Mouse (Mus musculus) limb, embryonic 15.5 days (tissue): ENCODE data around the gene Foxl2. TPM values are rescaled to one million over a fixed set of nuclear protein-coding genes. Genes with fewer than 3 reads are reported as not detected.

Source experiments
- ATAC-seq: fragments of 200-750 bp; cut with Nextera tagmentation; 2 replicates; pipeline ENCODE4 v1.8.0; 2017; ENCODE audit warnings: low read depth, moderate TSS enrichment; ENCODE audit not compliant: insufficient number of reproducible peaks, low FRiP score, low TSS enrichment
- H3K27ac ChIP-seq: fragments of 300-500 bp; sonication (generic); 2 replicates; pipeline ENCODE4 v1.5.1; 2015; ENCODE audit warnings: moderate library complexity, mild to moderate bottlenecking, inconsistent platforms
- H3K27me3 ChIP-seq: fragments of 300-500 bp; sonication (generic); 2 replicates; pipeline ENCODE4 v1.6.1; 2015; ENCODE audit warnings: inconsistent platforms
- H3K36me3 ChIP-seq: fragments of 300-500 bp; sonication (generic); 2 replicates; pipeline ENCODE4 v1.6.1; 2015; ENCODE audit warnings: inconsistent platforms
- H3K4me1 ChIP-seq: fragments of 300-500 bp; sonication (generic); 2 replicates; pipeline ENCODE4 v1.6.1; 2015; ENCODE audit warnings: inconsistent platforms
- H3K4me2 ChIP-seq: fragments of 300-500 bp; sonication (generic); 2 replicates; pipeline ENCODE4 v1.6.1; 2015; ENCODE audit warnings: mild to moderate bottlenecking, inconsistent platforms
- H3K4me3 ChIP-seq: fragments of 300-500 bp; sonication (generic); 2 replicates; pipeline ENCODE4 v1.5.1; 2015; ENCODE audit warnings: mild to moderate bottlenecking, inconsistent platforms
- H3K9ac ChIP-seq: fragments of 300-500 bp; sonication (generic); 2 replicates; pipeline ENCODE4 v1.6.1; 2015; ENCODE audit warnings: inconsistent platforms
- H3K9me3 ChIP-seq: fragments of 300-500 bp; sonication (generic); 2 replicates; pipeline ENCODE4 v1.6.1; 2016; ENCODE audit warnings: inconsistent platforms
- WGBS: fragments of 180-500 bp; shearing (Covaris S2); methylation state at CpG from one replicate; pipeline ENCODE4 v1.1.7; 2015; 5-methylcytosine and 5-hydroxymethylcytosine counted together
- polyA plus RNA-seq: library from polyadenylated mRNA; unstranded; fragments of >200 nt; fragmentation: Nextera tagmentation; extraction: Ambion mirVana; gene quantifications from 2 replicates; pipeline ENCODE4 v1.2.1, GENCODE M21; 2015

Gene Foxl2
- polyA plus RNA-seq = 0.05 and 0.12 TPM in 2 replicates

DNA sequence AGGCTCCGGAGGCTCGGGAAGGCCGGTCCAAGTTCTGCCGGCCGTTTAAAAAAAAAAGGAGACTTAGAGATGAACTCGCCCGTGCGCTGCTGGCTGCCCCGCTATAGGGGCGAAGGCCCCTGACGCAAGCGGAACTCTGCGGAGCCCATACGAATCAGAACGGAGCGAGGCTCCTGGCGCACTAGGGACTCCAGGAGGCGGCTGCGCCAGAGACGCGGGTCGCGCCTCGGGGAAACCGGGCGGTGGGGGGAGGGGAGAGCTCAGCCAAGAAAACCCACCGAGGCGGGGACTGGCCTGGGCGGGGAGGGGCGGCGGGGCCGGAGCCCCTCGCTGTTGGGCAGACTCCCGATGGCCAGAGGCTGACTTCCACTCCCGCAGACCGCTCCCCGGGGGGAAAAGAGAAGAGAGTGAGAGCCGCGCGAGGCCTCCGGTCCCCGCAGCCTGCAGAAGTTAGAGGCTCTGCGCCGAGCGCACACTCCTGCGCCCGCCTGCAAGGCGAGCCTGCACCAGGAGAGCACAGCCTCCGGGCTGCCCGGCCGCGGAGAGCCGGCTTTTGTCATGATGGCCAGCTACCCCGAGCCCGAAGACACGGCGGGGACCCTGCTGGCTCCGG lies at the start of gene Foxl2:
TSS of gene Foxl2 (plus strand) at position 186 of the 613 bp plus-strand sequence.
- Histone ChIP-seq H3K9ac (peak within 1 kb of the TSS; percentile 39; the same call in 1 of the 2 replicates), H3K9me3 (no peaks in the 10 kb centered on the region), H3K27ac (no peak within 1 kb of the TSS), H3K27me3 (peaks cover 96% of the 10 kb centered on the region), H3K4me1 (peaks cover 40% of the 10 kb centered on the region), H3K4me3 (peak within 1 kb of the TSS; percentile 46), H3K4me2 (peak within 1 kb of the TSS; percentile 90), H3K36me3 (no peaks in the 10 kb centered on the region)
- 1% methylated on average over 57 of the region's 58 CpGs for WGBS
- ATAC-seq = no peak

DNA sequence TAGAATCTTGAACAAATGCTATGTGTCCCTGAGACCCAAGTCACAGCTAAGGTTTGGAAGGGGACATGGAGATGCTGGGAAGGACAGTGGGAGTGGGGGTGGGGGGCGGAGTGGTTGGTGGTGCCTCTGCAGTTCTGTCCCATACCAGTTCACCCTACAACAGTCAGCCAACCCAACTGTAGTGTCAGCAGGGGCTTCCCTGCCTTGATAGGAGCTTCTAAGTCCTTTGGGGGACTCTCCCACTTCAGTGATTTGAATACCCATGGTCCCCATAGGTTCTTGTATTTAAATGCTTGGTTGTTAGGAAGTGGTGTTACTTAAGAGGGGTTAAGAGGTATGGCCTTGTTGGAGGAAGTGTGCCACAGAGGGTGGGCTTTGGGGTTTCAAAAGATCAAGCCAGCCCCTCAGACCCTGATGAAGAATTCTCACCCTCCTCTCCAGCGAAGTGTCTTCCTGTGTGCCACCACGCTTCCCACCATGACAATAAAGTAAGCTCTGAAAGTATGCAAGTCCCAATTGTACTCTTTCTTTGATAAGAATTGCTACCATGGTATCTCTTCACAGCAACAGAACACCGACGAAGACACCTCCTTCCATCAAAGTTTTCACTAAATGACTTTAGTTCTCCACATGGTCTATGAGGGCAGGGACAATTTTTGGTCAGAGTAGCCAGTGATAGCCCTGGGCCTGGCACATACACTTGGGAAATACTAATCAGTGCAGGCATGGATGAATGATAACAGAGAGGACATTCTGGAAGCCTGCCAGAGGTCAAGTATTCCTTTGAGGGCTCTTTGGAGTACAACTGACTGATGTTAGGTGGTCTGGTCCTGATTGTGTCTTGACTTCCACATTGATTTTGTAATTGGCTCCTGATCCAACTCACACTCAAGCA lies 34.2 kb upstream of the Foxl2 start:
- 93% methylated on average over 5 of the region's 5 CpGs for WGBS
- H3K9ac ChIP-seq = no peak overlapping the region
- no peaks in the 10 kb centered on the region for H3K36me3 ChIP-seq
- no peak overlapping the region for H3K4me2 ChIP-seq
- H3K4me3 ChIP-seq = no peak overlapping the region
- no peaks in the 10 kb centered on the region for H3K4me1 ChIP-seq
- no peak for ATAC-seq
- H3K27me3 ChIP-seq = no peaks in the 10 kb centered on the region
- no peak overlapping the region for H3K27ac ChIP-seq
- no peaks in the 10 kb centered on the region for H3K9me3 ChIP-seq

DNA sequence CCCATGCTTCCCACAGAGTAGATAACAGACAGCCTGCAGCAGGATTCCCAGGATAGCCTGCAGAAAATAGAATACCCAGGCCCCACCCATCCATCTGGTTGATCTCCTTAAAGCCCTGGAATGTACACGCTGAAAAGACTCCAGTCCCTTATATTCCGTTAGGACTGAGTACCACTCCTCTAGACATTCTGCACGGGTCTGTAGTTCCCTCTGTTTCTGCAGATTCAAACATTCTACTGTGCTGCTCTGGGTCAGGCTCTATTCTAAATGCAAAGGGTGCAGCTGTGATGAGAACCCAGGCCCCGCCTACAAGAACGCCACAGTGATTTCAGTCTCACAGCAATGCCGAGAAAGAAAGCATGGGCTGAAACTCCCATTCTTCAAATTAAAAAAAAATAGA lies 32.0 kb upstream of the Foxl2 start:
- Histone ChIP-seq H3K9ac (no peak overlapping the region), H3K27me3 (no peaks in the 10 kb centered on the region), H3K36me3 (no peaks in the 10 kb centered on the region), H3K4me1 (no peaks in the 10 kb centered on the region), H3K4me3 (no peak overlapping the region), H3K9me3 (no peaks in the 10 kb centered on the region), H3K27ac (no peak overlapping the region), H3K4me2 (no peak overlapping the region)
- WGBS = 40% methylated on average over 6 of the region's 6 CpGs
- ATAC-seq = no peak

DNA sequence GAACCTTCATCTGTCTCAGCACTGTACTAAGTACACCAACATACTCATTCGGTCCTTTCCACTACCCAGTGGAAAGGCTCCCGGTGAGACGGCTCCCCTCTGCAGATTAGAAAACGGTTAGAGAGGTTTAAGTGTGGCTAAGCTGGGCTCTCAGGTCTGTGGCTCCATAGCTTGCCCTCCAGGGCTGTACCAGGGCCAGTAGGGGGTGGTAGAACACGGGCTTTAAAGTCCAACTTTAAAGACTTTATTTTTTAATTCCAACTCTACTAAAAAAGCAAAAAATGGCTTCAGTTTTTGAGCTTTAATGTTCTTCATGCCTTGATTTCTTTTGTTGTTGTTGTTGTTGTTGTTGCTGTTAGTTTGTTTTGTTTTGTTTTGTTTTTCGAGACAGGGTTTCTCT lies 30.9 kb upstream of the Foxl2 start:
- no peak for ATAC-seq
- Histone ChIP-seq H3K36me3 (no peaks in the 10 kb centered on the region), H3K4me2 (no peak overlapping the region), H3K4me3 (no peak overlapping the region), H3K27ac (no peak overlapping the region), H3K9ac (no peak overlapping the region), H3K27me3 (no peaks in the 10 kb centered on the region), H3K9me3 (no peaks in the 10 kb centered on the region), H3K4me1 (no peaks in the 10 kb centered on the region)
- WGBS = 71% methylated on average over 6 of the region's 6 CpGs

DNA sequence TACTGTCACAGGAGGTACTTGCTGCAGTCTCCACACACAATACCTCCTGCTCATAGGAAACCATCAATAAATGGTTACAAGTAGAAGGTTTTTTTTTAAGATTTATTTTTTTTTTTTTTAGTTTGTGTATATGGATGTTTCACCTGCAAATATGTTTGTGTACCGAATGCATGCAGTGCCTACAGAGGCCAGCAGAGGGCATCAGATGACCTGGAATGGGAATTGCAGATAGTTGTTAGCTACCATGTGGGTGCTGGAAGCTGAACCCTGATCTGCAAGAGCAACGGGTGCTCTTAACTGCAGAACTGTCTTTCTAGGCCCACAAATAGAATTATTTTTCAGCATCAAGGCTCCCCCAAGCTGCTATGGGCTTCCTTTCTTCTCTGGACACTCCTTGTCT lies 25.6 kb upstream of the Foxl2 start:
- no peak overlapping the region for H3K4me2 ChIP-seq
- no peak overlapping the region for H3K9ac ChIP-seq
- H3K27me3 ChIP-seq = no peaks in the 10 kb centered on the region
- no peaks in the 10 kb centered on the region for H3K36me3 ChIP-seq
- H3K27ac ChIP-seq = no peak overlapping the region
- ATAC-seq = no peak
- H3K4me1 ChIP-seq = no peaks in the 10 kb centered on the region
- H3K4me3 ChIP-seq = no peak overlapping the region
- H3K9me3 ChIP-seq = no peaks in the 10 kb centered on the region
- WGBS = 89% methylated on average over 2 of the region's 2 CpGs

DNA sequence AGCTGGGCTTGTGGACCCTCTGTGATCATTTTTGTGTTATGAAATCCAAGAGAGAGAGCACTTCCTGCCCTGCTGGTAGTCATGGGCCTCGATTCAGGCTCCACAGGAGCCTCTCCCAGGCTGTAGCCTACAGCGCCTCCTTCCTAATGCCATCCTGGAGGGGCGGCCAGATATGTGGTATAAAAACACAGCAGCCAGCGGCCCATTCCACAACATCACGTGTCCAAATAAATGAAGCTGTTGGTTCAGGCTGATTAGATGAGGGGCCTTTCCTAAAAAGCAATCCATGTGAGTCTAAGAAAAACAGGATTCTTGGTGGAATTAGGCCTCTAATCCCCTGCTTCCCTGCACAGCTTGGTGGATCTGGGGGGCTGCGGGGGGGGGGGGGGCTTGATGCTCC lies 22.2 kb upstream of the Foxl2 start:
- Histone ChIP-seq H3K27ac (no peak overlapping the region), H3K27me3 (peaks cover 4% of the 10 kb centered on the region; the same call in 1 of the 2 replicates), H3K4me1 (no peaks in the 10 kb centered on the region), H3K36me3 (no peaks in the 10 kb centered on the region), H3K9me3 (no peaks in the 10 kb centered on the region), H3K9ac (no peak overlapping the region), H3K4me3 (no peak overlapping the region), H3K4me2 (no peak overlapping the region)
- ATAC-seq = no peak
- WGBS = 47% methylated on average over 6 of the region's 6 CpGs

DNA sequence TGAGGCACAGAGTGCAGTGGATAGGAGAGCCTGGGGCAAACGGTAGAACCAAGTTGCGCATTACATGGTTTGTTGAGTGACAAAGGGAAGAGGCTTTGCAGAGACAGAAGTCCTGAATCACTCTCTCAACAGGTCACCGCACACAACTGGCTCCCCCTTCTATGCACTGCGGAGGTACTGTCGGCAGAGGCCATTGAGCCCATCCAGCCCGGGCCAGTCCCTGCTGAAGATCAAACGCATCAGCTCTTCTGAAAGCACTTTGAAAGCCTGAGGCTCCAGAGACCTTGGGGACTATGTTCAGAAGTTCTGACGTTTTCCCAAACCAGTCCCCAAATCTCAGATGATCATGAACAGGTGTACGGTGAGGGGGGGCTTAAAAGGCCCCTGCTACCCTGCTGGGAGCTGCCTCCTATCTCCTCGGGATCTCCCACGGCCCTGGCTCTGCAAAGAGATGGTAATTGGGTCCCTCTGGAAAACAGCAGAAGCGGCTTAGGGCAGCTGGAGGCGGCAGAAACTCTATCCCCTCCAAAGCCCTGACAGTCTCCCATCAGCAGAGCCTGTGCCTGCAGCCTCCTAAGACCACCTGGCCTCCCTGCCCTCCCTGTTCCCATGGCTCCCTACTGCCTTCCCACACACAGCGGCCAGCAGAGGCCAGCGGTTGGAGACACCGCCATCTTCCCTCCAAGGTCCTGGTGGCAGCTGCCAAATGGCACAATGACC lies 19.7 kb upstream of the Foxl2 start:
- H3K9ac ChIP-seq = no peak overlapping the region
- H3K4me2 ChIP-seq = no peak overlapping the region
- no peak overlapping the region for H3K4me3 ChIP-seq
- no peaks in the 10 kb centered on the region for H3K4me1 ChIP-seq
- H3K9me3 ChIP-seq = no peaks in the 10 kb centered on the region
- no peak for ATAC-seq
- H3K27ac ChIP-seq = no peak overlapping the region
- H3K27me3 ChIP-seq = peaks cover 4% of the 10 kb centered on the region; the same call in 1 of the 2 replicates
- WGBS = 24% methylated on average over 16 of the region's 16 CpGs
- no peaks in the 10 kb centered on the region for H3K36me3 ChIP-seq

DNA sequence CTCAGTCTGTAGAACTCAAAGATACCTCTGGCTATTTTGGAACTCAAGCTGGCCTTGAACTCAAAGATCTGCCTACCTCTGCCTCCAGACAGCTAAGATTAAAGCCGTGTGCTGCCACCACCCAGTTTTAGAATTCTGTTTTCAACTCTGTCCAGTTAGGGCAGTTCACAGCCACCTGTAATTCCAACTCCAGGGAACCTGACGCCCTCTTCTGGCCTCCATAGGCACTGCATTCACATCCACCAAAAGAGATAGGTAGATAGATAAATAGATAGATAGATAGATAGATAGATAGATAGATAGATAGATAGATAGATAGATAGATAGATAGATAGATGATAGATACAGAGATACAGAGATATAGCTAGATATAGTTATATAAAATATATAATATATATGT lies 15.8 kb upstream of the Foxl2 start:
- Histone ChIP-seq H3K4me1 (no peaks in the 10 kb centered on the region), H3K27ac (no peak overlapping the region), H3K4me3 (no peak overlapping the region), H3K9ac (no peak overlapping the region), H3K9me3 (no peaks in the 10 kb centered on the region), H3K36me3 (no peaks in the 10 kb centered on the region), H3K27me3 (peaks cover 4% of the 10 kb centered on the region; the same call in 1 of the 2 replicates), H3K4me2 (no peak overlapping the region)
- no peak for ATAC-seq
- WGBS = 14% methylated on average over 2 of the region's 2 CpGs

DNA sequence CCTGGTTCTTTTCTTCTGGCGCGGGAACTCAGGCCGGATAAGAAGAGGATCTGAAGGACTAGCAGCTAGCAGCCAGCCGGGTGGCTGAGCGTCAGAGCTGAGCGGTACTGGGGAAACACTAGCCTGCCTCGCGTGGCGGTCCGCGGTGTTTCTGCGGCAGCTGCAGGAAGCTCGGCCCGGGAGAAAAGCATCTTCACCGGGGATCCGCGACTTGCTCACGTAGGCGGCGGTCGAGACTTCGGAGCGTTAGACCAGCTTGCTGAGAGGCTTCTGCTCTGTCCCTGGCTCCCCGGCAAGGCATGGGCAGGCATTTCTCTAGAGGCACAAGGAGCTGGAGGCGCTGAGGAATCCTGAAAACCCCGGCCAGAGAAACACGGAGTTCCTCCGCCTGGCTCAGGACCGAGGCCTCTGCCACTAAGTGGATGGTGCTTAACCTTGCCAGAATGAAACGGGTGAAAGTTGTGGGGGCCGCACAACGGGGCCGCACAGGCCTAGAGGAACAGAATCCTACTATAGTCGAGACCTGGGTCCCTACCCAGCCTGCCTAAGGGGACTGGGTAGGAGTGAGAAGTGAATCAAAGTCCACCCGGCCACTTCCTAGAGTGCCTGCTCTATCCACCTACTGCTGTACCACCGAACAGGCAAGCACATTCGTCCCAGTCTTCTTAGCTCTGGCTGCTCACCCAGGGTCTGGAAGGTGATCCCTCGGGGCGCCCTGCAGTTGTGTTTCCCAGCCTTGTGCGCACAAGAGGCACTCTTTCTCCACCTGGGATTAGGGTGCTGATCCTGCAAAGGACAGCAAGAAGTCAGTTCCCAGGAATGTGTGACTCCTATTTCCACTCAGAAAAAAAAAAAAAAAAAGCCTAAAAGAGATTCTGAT lies 2.7 kb upstream of the Foxl2 start:
- no peaks in the 10 kb centered on the region for H3K9me3 ChIP-seq
- H3K27me3 ChIP-seq = peaks cover 81% of the 10 kb centered on the region
- no peak for ATAC-seq
- peak overlapping the region; percentile 39 for H3K4me2 ChIP-seq
- no peaks in the 10 kb centered on the region for H3K36me3 ChIP-seq
- H3K4me1 ChIP-seq = peaks cover 40% of the 10 kb centered on the region
- WGBS = 2% methylated on average over 40 of the region's 40 CpGs
- no peak overlapping the region for H3K9ac ChIP-seq
- H3K27ac ChIP-seq = no peak overlapping the region
- H3K4me3 ChIP-seq = peak overlapping the region; percentile 24

DNA sequence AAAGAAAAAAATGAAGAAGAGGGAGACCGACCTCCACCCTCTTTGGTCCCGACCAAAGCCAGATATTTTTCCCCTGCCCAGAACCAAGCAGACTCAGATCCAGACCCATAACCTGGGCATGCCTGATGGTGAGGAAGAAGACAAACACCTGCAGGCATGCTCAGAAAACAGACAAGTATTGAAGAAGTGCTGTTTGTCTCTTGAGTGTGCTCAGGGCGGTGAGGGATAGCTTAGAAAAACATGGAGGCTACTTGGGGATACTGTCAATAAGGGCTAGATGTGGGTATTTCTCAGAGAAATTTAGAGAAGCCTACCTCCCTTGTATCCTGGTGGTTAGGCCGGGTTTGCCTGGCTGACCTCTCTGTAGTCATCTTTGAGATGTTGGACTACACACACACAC lies 1.8 kb upstream of the Foxl2 start:
- no peak overlapping the region for H3K4me2 ChIP-seq
- H3K27ac ChIP-seq = no peak overlapping the region
- no peak overlapping the region for H3K4me3 ChIP-seq
- peaks cover 40% of the 10 kb centered on the region for H3K4me1 ChIP-seq
- ATAC-seq = no peak
- H3K36me3 ChIP-seq = no peaks in the 10 kb centered on the region
- WGBS = 5% methylated on average over 4 of the region's 4 CpGs
- no peak overlapping the region for H3K9ac ChIP-seq
- H3K9me3 ChIP-seq = no peaks in the 10 kb centered on the region
- peaks cover 87% of the 10 kb centered on the region for H3K27me3 ChIP-seq

DNA sequence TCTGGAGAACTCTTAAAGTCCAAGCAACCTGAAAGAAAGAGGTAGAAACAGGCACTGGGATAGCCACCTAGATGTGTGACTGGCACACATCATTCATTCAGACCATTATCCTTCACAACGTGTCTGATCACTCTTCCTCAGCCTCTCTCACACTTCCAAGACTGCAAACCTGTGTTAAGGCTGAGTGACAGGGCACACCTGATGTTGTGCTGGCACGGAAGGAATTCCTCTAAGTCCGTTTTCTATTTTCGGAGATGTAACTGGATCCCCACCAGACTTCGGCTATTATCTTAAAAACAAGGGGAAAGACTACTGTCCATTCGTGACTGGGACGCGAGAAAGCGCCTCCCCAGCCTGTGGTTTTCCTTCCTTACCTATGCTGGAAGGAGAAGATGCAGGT lies 1.3 kb upstream of the Foxl2 start:
- Histone ChIP-seq H3K4me2 (no peak overlapping the region), H3K4me1 (peaks cover 40% of the 10 kb centered on the region), H3K4me3 (no peak overlapping the region), H3K27me3 (peaks cover 90% of the 10 kb centered on the region), H3K9ac (no peak overlapping the region), H3K9me3 (no peaks in the 10 kb centered on the region), H3K27ac (no peak overlapping the region), H3K36me3 (no peaks in the 10 kb centered on the region)
- ATAC-seq = no peak
- 3% methylated on average over 9 of the region's 9 CpGs for WGBS
